Mouse (Mus musculus) left cerebral cortex, adult 2 months (tissue): Measurements from ENCODE around the gene Abi1. TPM values are rescaled to one million over a fixed set of nuclear protein-coding genes. Genes with fewer than 3 reads are reported as not detected.
"Not testable (repeated sequence)": the region's sequence is repeated elsewhere in the genome, so short reads cannot be mapped to it uniquely, and the experiment has no call there.

Experiments used
- DNase-seq, 2 experiments: peaks; one replicate each; pipeline ENCODE4 v3.0.0; 2021 to 2022; ENCODE audit warnings: low spot score in 2 of 2, mixed read lengths in 1 of 2; ENCODE audit errors: extremely low spot score in 1 of 2
- H3K27ac ChIP-seq: fragments of 200-600 bp; 2 replicates; pipeline ENCODE4 v1.8.1; 2022
- H3K4me3 ChIP-seq: fragments of 200-600 bp; 2 replicates; pipeline ENCODE4 v1.8.1; 2022
- CTCF ChIP-seq: fragments of 200-600 bp; IDR thresholded peaks from 2 replicates; pipeline ENCODE4 v1.8.1; 2022; ENCODE audit warnings: antibody characterized with exemption, mild to moderate bottlenecking, moderate library complexity
- intact Hi-C: fragments of 180-260 bp; cut with DNase I; formaldehyde crosslinking; loops from one replicate; pipeline ENCODE4 v1.15.1; 2025
- total RNA-seq, 2 experiments: library from RNA; stranded (reverse); gene quantifications; 2 replicates each; pipeline ENCODE4 v1.2.3; 2021

The Abi1 gene
- total RNA-seq, 2 experiments from 2014 or later: 136 to 139 TPM

DNA sequence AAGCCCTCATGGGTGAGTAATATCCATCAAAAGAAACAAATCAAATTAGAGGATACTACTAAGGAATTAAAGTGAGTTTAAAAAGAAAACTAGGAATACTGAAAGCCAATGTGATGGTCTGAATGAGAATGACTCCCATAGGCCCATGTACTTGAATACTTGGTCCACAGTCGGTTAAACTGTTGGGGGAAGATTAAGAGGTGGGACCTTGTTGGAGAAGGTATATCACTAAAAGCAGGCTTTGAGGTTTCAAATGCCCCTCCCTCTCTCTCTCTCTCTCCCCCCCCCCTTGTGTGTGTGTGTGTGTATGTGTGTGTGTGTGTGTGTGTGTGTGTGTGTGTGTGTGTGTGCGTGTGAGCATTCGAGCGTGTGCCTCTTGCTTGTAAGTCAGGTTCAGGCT lies 9.4 kb downstream of the Abi1 start:
- no peak for TF ChIP-seq CTCF
- Histone ChIP-seq H3K27ac (no peak overlapping the region), H3K4me3 (no peak overlapping the region)
- intact Hi-C loops: loop anchor here (10.0 kb wide), 1 partner anchor 96 kb away; no protein-coding TSS in a partner anchor
- DNase-seq: no peak

GRCm38 (mm10) chr2:23028826-23029225 lies 11.2 kb downstream of the Abi1 start:
- Histone ChIP-seq H3K4me3 (no peak overlapping the region), H3K27ac (no peak overlapping the region)
- no peak for TF ChIP-seq CTCF
- DNase-seq: no peak
- intact Hi-C loops: no loop called here

- Histone ChIP-seq H3K27ac (no peak overlapping the region), H3K4me3 (no peak overlapping the region)
- no peak for DNase-seq
- no peak for TF ChIP-seq CTCF
- intact Hi-C loops: no loop called here
Measured at GRCm38 (mm10) chr2:23026379-23026778, 13.7 kb downstream of the Abi1 start.

DNA sequence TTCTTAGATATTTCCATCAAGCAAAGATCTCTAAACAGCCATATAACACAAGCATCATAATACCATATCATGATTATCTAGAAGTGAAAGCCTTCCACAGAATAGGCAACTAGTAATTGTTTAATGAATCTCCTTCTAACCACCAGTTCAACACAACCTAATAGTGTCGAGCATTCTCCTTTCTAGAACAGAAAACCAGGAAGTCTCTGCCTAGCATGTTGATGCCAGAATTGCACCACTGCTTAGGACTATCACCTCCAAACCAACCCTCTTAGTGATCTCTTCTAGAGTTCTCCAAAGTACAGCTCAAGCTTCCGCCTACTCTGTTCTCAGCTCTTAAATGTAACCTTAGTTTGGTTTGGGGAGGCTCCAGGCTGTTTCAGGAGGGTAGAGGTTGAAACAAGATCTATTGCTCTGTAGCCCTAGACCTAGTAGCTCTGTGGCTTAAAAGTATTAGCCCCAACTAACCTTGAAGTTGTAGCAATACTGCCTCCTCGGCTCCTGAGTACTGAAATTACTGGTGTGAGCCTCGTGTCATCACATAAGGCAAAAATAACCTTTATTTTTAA lies 16.2 kb downstream of the Abi1 start:
- no peak for TF ChIP-seq CTCF
- H3K27ac ChIP-seq: no peak overlapping the region
- no peak overlapping the region for H3K4me3 ChIP-seq
- DNase-seq: no peak
- intact Hi-C loops: loop anchor here (5.0 kb wide), 1 partner anchor 61 kb away; no protein-coding TSS in a partner anchor

- no peak overlapping the region for H3K4me3 ChIP-seq
- no peak overlapping the region for H3K27ac ChIP-seq
- DNase-seq: no peak
- TF ChIP-seq CTCF: no peak
- intact Hi-C loops: loop anchor here (5.0 kb wide), 1 partner anchor 61 kb away; no protein-coding TSS in a partner anchor
Measured at GRCm38 (mm10) chr2:23023023-23023422, 17.0 kb downstream of the Abi1 start.

DNA sequence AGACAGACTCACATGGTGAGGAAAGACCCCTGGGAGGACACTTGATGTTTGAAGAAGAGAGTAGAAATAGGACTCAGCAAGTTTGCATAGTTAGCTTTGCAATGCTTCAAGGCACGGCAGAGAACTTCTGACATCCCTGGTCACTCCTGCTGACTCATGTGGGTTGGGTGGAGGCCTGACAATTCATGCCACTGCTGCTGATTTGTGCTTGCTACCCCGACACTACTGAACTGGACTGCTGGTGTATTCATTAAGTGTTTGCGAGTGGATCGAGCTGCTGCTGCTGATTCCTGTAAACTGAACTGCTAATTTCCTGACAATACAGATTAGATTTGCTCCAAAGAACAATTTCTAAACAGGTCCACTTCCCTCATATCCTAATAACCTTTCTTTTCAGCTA lies 18.3 kb downstream of the Abi1 start:
- no peak for TF ChIP-seq CTCF
- no peak overlapping the region for H3K4me3 ChIP-seq
- intact Hi-C loops: loop anchor here (5.0 kb wide), 1 partner anchor 59 kb away; no protein-coding TSS in a partner anchor
- DNase-seq: no peak
- no peak overlapping the region for H3K27ac ChIP-seq

DNA sequence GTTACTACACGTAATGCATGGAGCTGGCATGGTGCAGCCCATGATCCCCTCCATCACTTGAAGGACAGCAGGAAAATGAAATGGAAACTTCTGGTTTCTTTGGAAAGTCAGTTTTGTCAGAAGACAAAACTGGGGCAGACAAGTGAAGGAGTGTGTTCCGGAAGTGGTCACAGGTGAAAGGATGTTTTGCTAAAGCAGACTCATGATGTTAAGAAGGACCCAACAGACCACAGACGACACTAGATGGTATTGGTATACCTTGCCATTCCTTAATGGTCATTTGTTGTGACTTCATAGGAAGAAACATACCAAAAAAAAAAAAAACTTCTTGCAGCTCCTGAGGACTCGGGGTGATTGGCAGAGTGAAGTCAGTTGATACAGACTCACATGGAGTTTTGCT lies 18.7 kb downstream of the Abi1 start:
- intact Hi-C loops: loop anchor here (5.0 kb wide), 1 partner anchor 59 kb away; no protein-coding TSS in a partner anchor
- no peak for TF ChIP-seq CTCF
- Histone ChIP-seq H3K4me3 (no peak overlapping the region), H3K27ac (no peak overlapping the region)
- no peak for DNase-seq

GRCm38 (mm10) chr2:23019170-23019569 lies 20.9 kb downstream of the Abi1 start:
- no peak for DNase-seq
- TF ChIP-seq CTCF: no peak
- H3K27ac ChIP-seq: no peak overlapping the region
- intact Hi-C loops: no loop called here
- H3K4me3 ChIP-seq: no peak overlapping the region

- intact Hi-C loops: no loop called here
- H3K27ac ChIP-seq: no peak overlapping the region
- no peak for TF ChIP-seq CTCF
- H3K4me3 ChIP-seq: no peak overlapping the region
- no peak for DNase-seq
Measured at GRCm38 (mm10) chr2:23016121-23016520, 23.9 kb downstream of the Abi1 start.

DNA sequence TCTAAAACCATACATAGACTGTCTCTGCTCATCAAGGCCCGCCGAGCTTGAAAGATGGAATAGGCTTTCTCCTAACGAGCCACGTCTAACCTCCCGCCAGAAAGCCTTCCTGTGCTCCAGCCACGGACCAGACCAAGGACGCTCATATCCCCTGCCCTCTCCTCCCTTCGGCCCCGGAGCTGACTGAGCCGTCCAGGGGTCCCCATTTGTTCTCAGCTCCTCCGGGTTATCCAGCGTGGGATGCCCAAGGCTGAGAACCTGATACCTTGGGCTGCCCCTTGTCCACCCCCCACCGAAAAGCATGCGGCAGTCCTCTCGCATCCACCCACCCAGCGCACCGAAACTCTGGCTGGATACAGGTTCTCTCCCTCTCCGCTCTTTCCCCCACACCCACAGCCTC lies 24.7 kb downstream of the Abi1 start:
- Histone ChIP-seq H3K27ac (no peak overlapping the region), H3K4me3 (no peak overlapping the region)
- no peak for DNase-seq
- no peak for TF ChIP-seq CTCF
- intact Hi-C loops: no loop called here

DNA sequence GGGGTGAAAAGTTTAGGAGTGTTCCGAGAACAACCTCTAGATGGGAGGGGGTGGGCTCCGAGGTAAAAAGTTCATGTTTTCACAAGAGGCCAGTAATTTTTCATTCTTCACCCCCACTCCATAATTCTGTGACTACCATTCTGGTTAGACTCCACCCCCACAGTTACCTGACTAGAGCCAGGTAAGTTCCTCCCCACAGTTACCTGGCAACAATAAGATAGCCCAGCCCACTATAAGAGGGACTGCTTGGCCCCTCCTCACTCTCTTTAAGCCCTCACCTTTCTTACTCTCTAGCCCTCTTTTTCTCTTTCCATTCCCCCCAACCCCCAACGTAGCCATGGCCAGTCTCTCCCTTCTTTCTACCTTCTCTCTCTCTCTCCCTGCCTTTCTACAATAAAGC lies 25.1 kb downstream of the Abi1 start:
- DNase-seq, H3K27ac ChIP-seq, intact Hi-C loops, H3K4me3 ChIP-seq: not testable (repeated sequence)

DNA sequence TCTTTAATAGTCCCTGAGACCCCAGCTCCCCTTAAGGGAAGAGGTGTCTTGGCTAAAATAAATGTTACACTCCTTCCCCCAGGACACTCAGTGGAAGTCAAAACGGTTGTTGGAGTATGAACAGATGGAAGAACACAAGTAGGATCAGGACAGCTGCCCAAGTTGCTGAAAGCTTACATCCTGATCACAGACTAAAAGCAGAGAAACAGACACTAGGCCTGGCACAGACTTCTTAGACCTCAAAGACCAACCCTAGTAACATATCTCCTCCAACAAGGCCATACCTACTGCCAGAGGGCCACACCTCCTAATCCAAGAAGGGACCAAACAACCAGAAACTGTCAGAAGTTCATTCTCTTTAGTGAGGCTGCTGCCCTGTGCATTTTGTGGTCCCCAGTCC lies 31.8 kb downstream of the Abi1 start:
- no peak for TF ChIP-seq CTCF
- no peak for DNase-seq
- intact Hi-C loops: no loop called here
- no peak overlapping the region for H3K27ac ChIP-seq
- no peak overlapping the region for H3K4me3 ChIP-seq

DNA sequence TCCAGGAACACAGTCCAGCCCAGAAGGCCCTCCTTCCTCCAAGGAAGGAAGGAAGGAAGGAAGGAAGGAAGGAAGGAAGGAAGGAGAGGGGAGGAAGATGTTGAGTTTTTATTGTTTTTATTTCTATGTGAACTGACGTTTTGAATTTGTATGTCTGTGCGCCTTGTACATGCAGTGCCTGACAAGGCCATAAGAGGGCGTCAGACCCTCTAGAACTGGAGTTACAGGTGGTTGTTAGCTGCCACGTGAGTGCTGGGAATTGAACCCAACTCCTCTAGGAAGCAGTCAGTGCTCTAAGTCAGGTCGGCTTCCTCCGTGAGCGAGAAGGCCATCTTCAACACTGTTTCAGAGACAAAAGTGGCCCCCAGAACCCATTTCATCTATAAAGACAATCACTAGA lies 32.5 kb downstream of the Abi1 start:
- Histone ChIP-seq H3K27ac (no peak overlapping the region), H3K4me3 (no peak overlapping the region)
- DNase-seq: no peak
- intact Hi-C loops: no loop called here
- TF ChIP-seq CTCF: no peak; the same call in 1 of the 2 replicates
